Mouse (Mus musculus) MEL (cell line): ENCODE measurements around the gene Dscam.

ENCODE experiments used
- BHLHE40 ChIP-seq: IDR thresholded peaks from 2 replicates; pipeline ENCODE4 v1.6.1; 2012; ENCODE audit warnings: low read depth, mild to moderate bottlenecking, inconsistent platforms, low read length, improper control_type of control experiment, borderline replicate concordance
- CHD1 ChIP-seq: IDR thresholded peaks from 2 replicates; pipeline ENCODE4 v1.6.1; 2012; ENCODE audit warnings: low read depth, mild to moderate bottlenecking, inconsistent platforms, low read length, improper control_type of control experiment
- CTCF ChIP-seq, 3 experiments: IDR thresholded peaks in 2 of 3; conservative IDR thresholded peaks in 1 of 3; 2 replicates each; pipeline ENCODE4 v1.5.1; 2011 to 2012; ENCODE audit warnings: low read length in 3 of 3, low read depth in 2 of 3, mild to moderate bottlenecking in 2 of 3, improper control_type of control experiment in 1 of 3, inconsistent platforms in 1 of 3, mixed read lengths in 1 of 3, moderate library complexity in 1 of 3; ENCODE audit not compliant: control insufficient read depth in 1 of 3, insufficient read depth in 1 of 3, poor library complexity in 1 of 3, severe bottlenecking in 1 of 3
- E2F4 ChIP-seq: IDR thresholded peaks from 2 replicates; pipeline ENCODE4 v1.6.1; 2011; ENCODE audit warnings: low read depth, low read length, improper control_type of control experiment, borderline replicate concordance
- EP300 ChIP-seq, 2 experiments: IDR thresholded peaks; 2 replicates each; pipeline ENCODE4 v1.6.1; 2011; ENCODE audit warnings: improper control_type of control experiment in 2 of 2, low read length in 2 of 2, low read depth in 1 of 2, mild to moderate bottlenecking in 1 of 2
- ETS1 ChIP-seq: IDR thresholded peaks from 2 replicates; pipeline ENCODE4 v1.6.1; 2012; ENCODE audit warnings: low read depth, mild to moderate bottlenecking, inconsistent platforms, low read length, improper control_type of control experiment, moderate library complexity
- JUND ChIP-seq: IDR thresholded peaks from 2 replicates; pipeline ENCODE4 v1.6.1; 2011; ENCODE audit warnings: low read depth, mild to moderate bottlenecking, improper control_type of control experiment, low read length
- MAX ChIP-seq: IDR thresholded peaks from 2 replicates; pipeline ENCODE4 v1.6.1; 2011; ENCODE audit warnings: low read length, improper control_type of control experiment
- POLR2A ChIP-seq, 2 experiments: IDR thresholded peaks; 2 replicates each; pipeline ENCODE4 v1.6.1; 2011 to 2012; ENCODE audit warnings: low read length in 2 of 2, mild to moderate bottlenecking in 2 of 2, control low read depth in 1 of 2, improper control_type of control experiment in 1 of 2, low read depth in 1 of 2, moderate library complexity in 1 of 2; ENCODE audit not compliant: control insufficient read depth in 1 of 2, insufficient read depth in 1 of 2, poor library complexity in 1 of 2
- RCOR1 ChIP-seq: IDR thresholded peaks from 2 replicates; pipeline ENCODE4 v1.6.1; 2012; ENCODE audit warnings: low read depth, mild to moderate bottlenecking, inconsistent platforms, low read length, improper control_type of control experiment
- TAL1 ChIP-seq: IDR thresholded peaks from 2 replicates; pipeline ENCODE4 v1.6.1; 2012; ENCODE audit warnings: mild to moderate bottlenecking, inconsistent platforms, low read length, moderate library complexity, mixed read lengths
- USF2 ChIP-seq, 2 experiments: IDR thresholded peaks; 2 replicates each; pipeline ENCODE4 v1.6.1; 2011 to 2012; ENCODE audit warnings: improper control_type of control experiment in 2 of 2, low read length in 2 of 2, borderline replicate concordance in 1 of 2, inconsistent platforms in 1 of 2, low read depth in 1 of 2, mild to moderate bottlenecking in 1 of 2; ENCODE audit not compliant: insufficient read depth in 1 of 2

DNA sequence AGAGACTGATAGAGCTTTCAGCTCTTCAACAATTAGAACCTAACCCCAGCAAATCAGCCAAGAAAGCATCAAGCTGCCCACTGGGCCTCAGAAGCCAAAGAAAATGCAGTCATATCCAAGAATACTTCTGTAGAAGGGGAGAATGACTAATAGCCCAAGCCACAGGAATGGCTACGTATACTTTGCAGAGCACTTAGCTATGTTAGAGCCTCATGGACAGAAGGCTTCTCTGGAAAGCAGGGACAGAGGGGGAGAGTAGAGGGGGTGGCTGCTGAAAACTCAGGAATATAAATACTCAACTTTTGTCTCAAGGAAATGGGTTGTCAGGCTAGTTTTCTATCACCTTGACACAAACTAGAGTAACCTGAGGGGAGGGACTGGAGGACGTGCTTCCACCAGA lies 568.3 kb downstream of the Dscam start:
- TF ChIP-seq BHLHE40 (no peak), CTCF (IDR thresholded peaks at IDR 0.05 in 2 of 3, conservative IDR thresholded peaks at IDR 0.05 in 1 of 3; ENCODE audit: control insufficient read depth in 1 of 3, insufficient read depth in 1 of 3, low read depth in 2 of 3, low read length in 3 of 3, poor library complexity in 1 of 3, severe bottlenecking in 1 of 3) (no peak), JUND (no peak), E2F4 (no peak), MAX (no peak), TAL1 (no peak), ETS1 (no peak), RCOR1 (no peak), USF2 (IDR thresholded peaks at IDR 0.05; ENCODE audit: borderline replicate concordance in 1 of 2, insufficient read depth in 1 of 2, low read depth in 1 of 2, low read length in 2 of 2) (no peak), POLR2A (IDR thresholded peaks at IDR 0.05; ENCODE audit: control insufficient read depth in 1 of 2, insufficient read depth in 1 of 2, low read depth in 1 of 2, low read length in 2 of 2, poor library complexity in 1 of 2) (no peak), CHD1 (no peak), EP300 (IDR thresholded peaks at IDR 0.05; ENCODE audit: low read depth in 1 of 2, low read length in 2 of 2) (no peak)
